Mouse (Mus musculus) CH12.LX (cell line): ENCODE data around the gene Srpr. TPM values are rescaled to one million over a fixed set of nuclear protein-coding genes. Genes with fewer than 3 reads are reported as not detected.

Source experiments
- DNase-seq: peaks from one replicate; pipeline ENCODE4 v3.0.0-alpha.2; 2013; ENCODE audit errors: extremely low read depth
- H3K27ac ChIP-seq: 2 replicates; pipeline ENCODE4 v1.5.1; 2012; ENCODE audit warnings: low read depth, mild to moderate bottlenecking, control low read depth, moderate library complexity; ENCODE audit not compliant: insufficient read depth
- H3K27me3 ChIP-seq: replicated peaks from 2 replicates; pipeline ENCODE3; 2012; ENCODE audit warnings: inconsistent platforms
- H3K36me3 ChIP-seq, 2 experiments: replicated peaks in 1 of 2; 2 replicates each; pipeline versions ENCODE3 to v1.6.1; 2012; ENCODE audit warnings: inconsistent platforms in 1 of 2, low read length in 1 of 2, mild to moderate bottlenecking in 1 of 2, mixed read lengths in 1 of 2, moderate library complexity in 1 of 2; ENCODE audit not compliant: control insufficient read depth in 1 of 2, insufficient read depth in 1 of 2
- H3K4me1 ChIP-seq, 2 experiments: 2 replicates each; pipeline ENCODE4 v1.6.1; 2012; ENCODE audit warnings: inconsistent platforms in 1 of 2, moderate library complexity in 1 of 2; ENCODE audit not compliant: insufficient read depth in 2 of 2, control insufficient read depth in 1 of 2
- H3K4me2 ChIP-seq: 2 replicates; pipeline ENCODE4 v1.6.1; 2012; ENCODE audit warnings: low read depth, mild to moderate bottlenecking, control low read depth; ENCODE audit not compliant: poor library complexity, insufficient read depth, severe bottlenecking
- H3K4me3 ChIP-seq, 3 experiments: fragments of 150-350 bp in 1 of 3; sonication (generic) in 1 of 3; replicated peaks in 1 of 3; 2 replicates each; pipeline versions ENCODE3 to v1.5.1; 2011 to 2012; ENCODE audit warnings: low read depth in 2 of 3, low read length in 2 of 3, mild to moderate bottlenecking in 2 of 3, moderate library complexity in 2 of 3, control low read depth in 1 of 3, improper control_type of control experiment in 1 of 3, inconsistent platforms in 1 of 3, mixed read lengths in 1 of 3; ENCODE audit not compliant: poor library complexity in 1 of 3
- H3K79me2 ChIP-seq: replicated peaks from 2 replicates; pipeline ENCODE4 v1.6.1; 2012; ENCODE audit warnings: mild to moderate bottlenecking, moderate library complexity; ENCODE audit not compliant: control insufficient read depth, poor library complexity, insufficient read depth, severe bottlenecking; ENCODE audit errors: extremely low read depth
- H3K9ac ChIP-seq: 2 replicates; pipeline ENCODE4 v1.6.1; 2012; ENCODE audit warnings: low read depth, mild to moderate bottlenecking, control low read depth, moderate library complexity; ENCODE audit not compliant: insufficient read depth
- H3K9me3 ChIP-seq: replicated peaks from 2 replicates; pipeline ENCODE3; 2012; ENCODE audit warnings: low read length, inconsistent platforms, mixed read lengths
- CHD1 ChIP-seq: IDR thresholded peaks from 2 replicates; pipeline ENCODE4 v1.6.1; 2012; ENCODE audit warnings: low read depth, low read length, improper control_type of control experiment, inconsistent platforms
- CTCF ChIP-seq, 2 experiments: IDR thresholded peaks in 1 of 2; conservative IDR thresholded peaks in 1 of 2; 2 replicates each; pipeline ENCODE4 v1.5.1; 2011 to 2012; ENCODE audit warnings: low read depth in 2 of 2, low read length in 2 of 2, improper control_type of control experiment in 1 of 2, inconsistent platforms in 1 of 2, mild to moderate bottlenecking in 1 of 2, moderate library complexity in 1 of 2
- E2F4 ChIP-seq: IDR thresholded peaks from 2 replicates; pipeline ENCODE4 v1.6.1; 2011; ENCODE audit warnings: low read depth, low read length, improper control_type of control experiment; ENCODE audit not compliant: insufficient replicate concordance
- ELF1 ChIP-seq: IDR thresholded peaks from 2 replicates; pipeline ENCODE4 v1.6.1; 2014; ENCODE audit warnings: low read depth, mild to moderate bottlenecking, inconsistent platforms, low read length, improper control_type of control experiment
- EP300 ChIP-seq: IDR thresholded peaks from 2 replicates; pipeline ENCODE4 v1.6.1; 2011; ENCODE audit warnings: low read length, improper control_type of control experiment
- GABPA ChIP-seq: IDR thresholded peaks from 2 replicates; pipeline ENCODE4 v1.6.1; 2012; ENCODE audit warnings: low read depth, low read length, improper control_type of control experiment, inconsistent platforms; ENCODE audit not compliant: insufficient replicate concordance
- HCFC1 ChIP-seq: IDR thresholded peaks from 2 replicates; pipeline ENCODE4 v1.6.1; 2012; ENCODE audit warnings: low read depth, mild to moderate bottlenecking, inconsistent platforms, low read length, improper control_type of control experiment
- JUND ChIP-seq: conservative IDR thresholded peaks from 2 replicates; pipeline ENCODE4 v1.6.1; 2011; ENCODE audit warnings: low read depth, low read length, improper control_type of control experiment
- MAX ChIP-seq: IDR thresholded peaks from 2 replicates; pipeline ENCODE4 v1.6.1; 2011; ENCODE audit warnings: low read length, improper control_type of control experiment
- MEF2A ChIP-seq: IDR thresholded peaks from 2 replicates; pipeline ENCODE4 v1.6.1; 2014; ENCODE audit warnings: low read depth, mild to moderate bottlenecking, inconsistent platforms, low read length, improper control_type of control experiment, borderline replicate concordance
- NELFE ChIP-seq: IDR thresholded peaks from 2 replicates; pipeline ENCODE4 v1.6.1; 2011; ENCODE audit warnings: low read depth, low read length, improper control_type of control experiment
- PAX5 ChIP-seq: IDR thresholded peaks from 2 replicates; pipeline ENCODE4 v1.6.1; 2012; ENCODE audit warnings: low read length, inconsistent platforms, mixed read lengths
- POLR2AphosphoS2 ChIP-seq: IDR thresholded peaks from 2 replicates; pipeline ENCODE4 v1.6.1; 2011; ENCODE audit warnings: low read depth, low read length, improper control_type of control experiment
- RAD21 ChIP-seq: IDR thresholded peaks from 2 replicates; pipeline ENCODE4 v1.6.1; 2011; ENCODE audit warnings: low read depth, mild to moderate bottlenecking, low read length, improper control_type of control experiment, moderate library complexity
- SIN3A ChIP-seq: IDR thresholded peaks from 2 replicates; pipeline ENCODE4 v1.6.1; 2012; ENCODE audit warnings: low read length, improper control_type of control experiment, inconsistent platforms
- SMC3 ChIP-seq: IDR thresholded peaks from 2 replicates; pipeline ENCODE4 v1.6.1; 2011; ENCODE audit warnings: low read depth, low read length, improper control_type of control experiment
- TBP ChIP-seq: conservative IDR thresholded peaks from 2 replicates; pipeline ENCODE4 v1.6.1; 2011; ENCODE audit warnings: low read depth, low read length, improper control_type of control experiment
- TCF12 ChIP-seq: IDR thresholded peaks from 2 replicates; pipeline ENCODE4 v1.6.1; 2014; ENCODE audit warnings: low read depth, mild to moderate bottlenecking, inconsistent platforms, low read length, improper control_type of control experiment
- ZNF384 ChIP-seq: IDR thresholded peaks from 2 replicates; pipeline ENCODE4 v1.6.1; 2012; ENCODE audit warnings: low read depth, low read length, improper control_type of control experiment, inconsistent platforms
- dilution Hi-C: fragments of 300-500 bp; cut with MboI; formaldehyde crosslinking; loops from 2 replicates; pipeline ENCODE4 v1.14.3; 2020; ENCODE audit warnings: low sequenced_read_pairs; ENCODE audit not compliant: extremely low pct_unique_long_range_greater_than_20kb, extremely low pct_ligation_motif_present
- in situ Hi-C: fragments of 300-500 bp; cut with MboI; formaldehyde crosslinking; loops from 3 replicates; pipeline ENCODE4 v1.14.3; 2019; ENCODE audit warnings: low sequenced_read_pairs, low pct_ligation_motif_present, low pct_unique_long_range_greater_than_20kb, mixed read lengths
- polyA plus RNA-seq: library from polyadenylated mRNA; unstranded; fragments of >175 nt; gene quantifications from 2 replicates; pipeline ENCODE4 v1.2.1, GENCODE M21; 2012; ENCODE audit warnings: low read depth; ENCODE audit not compliant: insufficient read length
- total RNA-seq, 2 experiments: library from RNA; depleted of rRNA; stranded (reverse); fragments of 300-350 nt in 1 of 2; fragments of >200 nt in 1 of 2; gene quantifications; 2 replicates each; pipeline ENCODE4 v1.2.3; 2012 to 2014

The Srpr gene
- total and polyA plus RNA-seq, 3 experiments = 38.2 to 95.0 (median 40.1) TPM

GRCm38 (mm10) chr9:35290417-35290816 is 90.4 kb downstream of the Srpr start:
- Histone ChIP-seq H3K79me2 (no peaks in the 10 kb centered on the region), H3K9ac (no peak overlapping the region), H3K4me1 (no peaks in the 10 kb centered on the region; a peak in 1 of 4 replicates), H3K4me3 (no peak overlapping the region), H3K9me3 (no peaks in the 10 kb centered on the region), H3K36me3 (peaks cover 0 to 5% of the 10 kb centered on the region in 2 experiments), H3K27me3 (no peaks in the 10 kb centered on the region), H3K27ac (no peak overlapping the region), H3K4me2 (no peak overlapping the region)
- in situ Hi-C loops = no loop called here
- TF ChIP-seq ELF1 (no peak), GABPA (no peak), E2F4 (no peak), SIN3A (no peak), CTCF (conservative IDR thresholded peaks at IDR 0.05 in 1 of 2, IDR thresholded peaks at IDR 0.05 in 1 of 2; ENCODE audit: low read depth in 2 of 2, low read length in 2 of 2) (no peak), SMC3 (no peak), PAX5 (no peak), EP300 (no peak), TBP (no peak), MEF2A (no peak), ZNF384 (no peak), RAD21 (no peak), TCF12 (no peak), NELFE (no peak), MAX (no peak), CHD1 (no peak), HCFC1 (no peak), POLR2AphosphoS2 (no peak), JUND (no peak)
- dilution Hi-C loops = loop anchor here (25.0 kb wide), 1 partner anchor 247 kb away; no protein-coding TSS in a partner anchor
- DNase-seq = no peak

- no peak overlapping the region for H3K9ac ChIP-seq
- no peak overlapping the region for H3K4me2 ChIP-seq
- H3K36me3 ChIP-seq = peaks cover 0 to 5% of the 10 kb centered on the region in 2 experiments
- dilution Hi-C loops (loop anchor here (25.0 kb wide), 1 partner anchor 246 kb away; no protein-coding TSS in a partner anchor), in situ Hi-C loops (no loop called here)
- no peaks in the 10 kb centered on the region for H3K27me3 ChIP-seq
- H3K79me2 ChIP-seq = no peaks in the 10 kb centered on the region
- H3K4me1 ChIP-seq = no peaks in the 10 kb centered on the region; a peak in 1 of 4 replicates
- DNase-seq = no peak
- H3K27ac ChIP-seq = no peak overlapping the region
- no peaks in the 10 kb centered on the region for H3K9me3 ChIP-seq
- no peak overlapping the region for H3K4me3 ChIP-seq
- no peak for TF ChIP-seq E2F4
- TF ChIP-seq GABPA = no peak
These were observed 90.9 kb downstream of the Srpr start for GRCm38 (mm10) chr9:35290916-35291315.
